Mouse (Mus musculus) lung, embryonic 14.5 days (tissue): ENCODE measurements around the gene Mpz. TPM values are rescaled to one million over a fixed set of nuclear protein-coding genes. Genes with fewer than 3 reads are reported as not detected.
A peak's percentile ranks its signal among the peaks of the same experiment; 100 is the strongest.
"Not testable (repeated sequence)": the region's sequence is repeated elsewhere in the genome, so short reads cannot be mapped to it uniquely, and the experiment has no call there.

ENCODE experiments used
- ATAC-seq: fragments of 200-750 bp; cut with Nextera tagmentation; 2 replicates; pipeline ENCODE4 v1.8.0; 2017; ENCODE audit warnings: mild to moderate bottlenecking, moderate TSS enrichment, moderate library complexity; ENCODE audit not compliant: insufficient read depth
- DNase-seq: peaks from one replicate; pipeline ENCODE4 v3.0.0-alpha.2; 2015
- H3K27ac ChIP-seq: fragments of 300-500 bp; sonication (generic); 2 replicates; pipeline ENCODE4 v1.5.1; 2014; ENCODE audit warnings: low read depth, mild to moderate bottlenecking, moderate library complexity
- H3K27me3 ChIP-seq: fragments of 300-500 bp; sonication (generic); 2 replicates; pipeline ENCODE4 v1.6.1; 2014; ENCODE audit warnings: low read length, control low read depth; ENCODE audit not compliant: insufficient read depth
- H3K36me3 ChIP-seq: fragments of 300-500 bp; sonication (generic); 2 replicates; pipeline ENCODE4 v1.6.1; 2014; ENCODE audit warnings: control low read depth; ENCODE audit not compliant: insufficient read depth
- H3K4me1 ChIP-seq: fragments of 300-500 bp; sonication (generic); 2 replicates; pipeline ENCODE4 v1.6.1; 2014; ENCODE audit warnings: antibody characterized with exemption, control low read depth; ENCODE audit not compliant: insufficient read depth
- H3K4me2 ChIP-seq: fragments of 300-500 bp; sonication (generic); 2 replicates; pipeline ENCODE4 v1.6.1; 2014; ENCODE audit warnings: mild to moderate bottlenecking
- H3K4me3 ChIP-seq: fragments of 300-500 bp; sonication (generic); 2 replicates; pipeline ENCODE4 v1.5.1; 2014; ENCODE audit warnings: low read depth, low read length
- H3K9ac ChIP-seq: fragments of 300-500 bp; sonication (generic); 2 replicates; pipeline ENCODE4 v1.6.1; 2014
- H3K9me3 ChIP-seq: fragments of 300-500 bp; sonication (generic); 2 replicates; pipeline ENCODE4 v1.6.1; 2016; ENCODE audit warnings: low read depth, low read length, control low read depth
- CTCF ChIP-seq: IDR thresholded peaks from 2 replicates; pipeline ENCODE4 v1.5.1; 2016; ENCODE audit warnings: antibody characterized with exemption, low read depth
- WGBS: fragments of 180-500 bp; shearing (Covaris S2); extraction: QIAGEN DNeasy Blood & Tissue Kit; methylation state at CpG from one replicate; pipeline ENCODE4 v1.1.7; 2014; 5-methylcytosine and 5-hydroxymethylcytosine counted together
- polyA plus RNA-seq: library from polyadenylated mRNA; unstranded; fragments of >200 nt; fragmentation: Nextera tagmentation; extraction: Ambion mirVana; gene quantifications from 2 replicates; pipeline ENCODE4 v1.2.1, GENCODE M21; 2014

Mpz gene
- polyA plus RNA-seq, 1 experiment from 2014 or later, result 0.24 TPM

DNA sequence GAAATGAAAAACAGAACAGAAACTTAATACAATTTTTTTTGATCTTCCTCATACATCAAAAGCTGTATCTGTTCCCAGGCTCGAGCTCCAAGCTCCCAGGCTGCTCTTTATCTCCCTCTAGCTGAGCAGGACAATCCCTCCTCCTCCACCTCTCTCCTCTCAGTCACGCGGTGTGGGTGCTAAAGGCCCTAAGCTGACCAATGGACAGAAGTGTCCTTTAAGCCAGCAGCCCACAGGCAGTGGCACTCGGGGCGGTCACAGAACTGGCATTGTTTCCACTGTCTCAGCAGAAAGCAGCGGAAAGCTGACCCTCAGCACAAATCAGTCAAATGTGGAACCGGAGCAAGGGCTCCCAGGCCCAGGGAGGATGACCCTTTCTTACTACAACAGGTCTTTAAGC lies 21.3 kb upstream of the Mpz start:
- no peak overlapping the region for H3K9ac ChIP-seq
- no peak for TF ChIP-seq CTCF
- H3K4me1 ChIP-seq, result no peaks in the 10 kb centered on the region
- H3K4me2 ChIP-seq, result no peak overlapping the region
- H3K4me3 ChIP-seq, result no peak overlapping the region
- H3K9me3 ChIP-seq, result no peaks in the 10 kb centered on the region
- DNase-seq, result no peak
- no peak for ATAC-seq
- no peak overlapping the region for H3K27ac ChIP-seq
- peaks cover 56% of the 10 kb centered on the region for H3K36me3 ChIP-seq
- H3K27me3 ChIP-seq, result no peaks in the 10 kb centered on the region
- 68% methylated on average over 7 of the region's 7 CpGs for WGBS

DNA sequence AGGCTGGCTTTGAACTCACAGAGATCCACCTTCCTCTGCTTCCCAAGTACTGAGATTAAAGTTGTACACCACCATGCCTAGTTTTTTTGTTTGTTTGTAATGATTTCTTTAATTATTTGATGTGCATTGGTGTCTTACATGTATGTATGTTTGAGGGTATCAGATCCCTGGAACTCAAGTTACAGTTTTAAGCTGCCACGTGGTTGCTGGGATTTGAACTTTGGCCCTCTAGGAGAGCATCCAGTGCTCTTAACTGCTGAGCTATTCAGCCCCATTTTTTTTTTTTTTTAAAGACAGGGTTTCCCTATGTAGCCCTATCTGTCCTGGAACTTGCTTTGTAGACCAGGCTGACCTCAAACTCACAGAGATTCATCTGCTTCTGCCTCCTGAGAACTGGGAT lies 19.5 kb upstream of the Mpz start:
- no peak for TF ChIP-seq CTCF
- Histone ChIP-seq H3K27ac (no peak overlapping the region), H3K4me2 (no peak overlapping the region), H3K4me1 (no peaks in the 10 kb centered on the region), H3K4me3 (no peak overlapping the region), H3K36me3 (peaks cover 73% of the 10 kb centered on the region), H3K9me3 (no peaks in the 10 kb centered on the region), H3K27me3 (no peaks in the 10 kb centered on the region), H3K9ac (no peak overlapping the region)
- no peak for DNase-seq
- ATAC-seq, result no peak
- 68% methylated on average over 1 of the region's 1 CpGs for WGBS

DNA sequence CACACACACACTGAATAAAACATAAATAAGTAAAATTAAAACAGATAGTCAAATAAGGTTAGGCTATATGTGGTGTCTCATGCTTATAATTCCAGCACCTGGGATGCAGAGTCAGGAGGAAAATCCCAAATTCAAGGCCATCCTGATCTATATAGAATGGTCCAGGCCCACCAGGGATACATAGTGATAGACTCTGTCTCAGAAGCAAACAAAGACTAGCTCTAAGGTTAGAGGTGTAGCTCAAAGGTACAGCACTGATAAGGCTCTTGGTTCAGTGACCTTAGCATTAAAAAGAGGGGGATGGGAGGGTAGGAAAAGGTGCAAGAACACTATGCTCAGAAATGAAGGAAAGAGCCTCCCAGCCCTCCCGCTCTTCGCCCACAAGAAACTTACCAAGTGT lies 14.9 kb upstream of the Mpz start:
- DNase-seq, result no peak
- Histone ChIP-seq H3K4me2 (no peak overlapping the region), H3K9me3 (no peaks in the 10 kb centered on the region), H3K27ac (no peak overlapping the region), H3K4me3 (no peak overlapping the region), H3K27me3 (no peaks in the 10 kb centered on the region), H3K9ac (no peak overlapping the region), H3K4me1 (no peaks in the 10 kb centered on the region), H3K36me3 (peaks cover 86% of the 10 kb centered on the region)
- ATAC-seq, result no peak
- 98% methylated on average over 2 of the region's 2 CpGs for WGBS
- TF ChIP-seq CTCF, result no peak

DNA sequence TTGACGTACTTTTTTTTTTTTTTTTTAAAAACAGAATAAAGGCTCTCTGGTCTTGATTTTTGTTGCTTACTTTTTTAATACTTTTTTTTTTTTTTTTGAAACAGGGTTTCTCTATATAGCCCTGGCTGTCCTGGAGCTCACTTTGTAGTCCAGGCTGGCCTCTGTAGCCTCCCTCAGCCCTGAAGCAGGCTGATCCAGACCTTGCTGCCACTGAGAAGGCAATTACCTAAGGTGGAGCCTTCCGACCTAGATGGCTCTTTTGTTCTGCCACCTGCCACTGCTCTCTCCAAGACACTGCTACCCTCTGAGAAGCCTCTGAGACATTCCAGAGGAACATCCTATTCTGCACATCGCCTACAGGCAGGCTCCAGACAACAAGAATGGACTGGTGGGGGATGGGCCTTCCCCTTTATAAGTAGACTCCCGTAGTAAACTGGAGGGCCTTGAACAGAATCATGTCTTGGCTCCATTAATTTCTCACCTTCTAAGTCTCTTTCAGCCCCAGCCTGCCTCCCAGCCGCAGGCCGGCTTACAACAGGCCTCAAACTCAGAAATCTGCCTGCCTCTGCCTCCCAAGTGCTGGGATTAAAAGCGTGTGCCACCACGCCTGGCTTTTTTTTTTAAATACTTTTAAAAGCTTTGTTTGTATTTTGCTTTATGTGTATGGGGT lies 12.9 kb upstream of the Mpz start:
- H3K36me3 ChIP-seq, result peaks cover 92% of the 10 kb centered on the region
- not testable (repeated sequence) for H3K27ac ChIP-seq

DNA sequence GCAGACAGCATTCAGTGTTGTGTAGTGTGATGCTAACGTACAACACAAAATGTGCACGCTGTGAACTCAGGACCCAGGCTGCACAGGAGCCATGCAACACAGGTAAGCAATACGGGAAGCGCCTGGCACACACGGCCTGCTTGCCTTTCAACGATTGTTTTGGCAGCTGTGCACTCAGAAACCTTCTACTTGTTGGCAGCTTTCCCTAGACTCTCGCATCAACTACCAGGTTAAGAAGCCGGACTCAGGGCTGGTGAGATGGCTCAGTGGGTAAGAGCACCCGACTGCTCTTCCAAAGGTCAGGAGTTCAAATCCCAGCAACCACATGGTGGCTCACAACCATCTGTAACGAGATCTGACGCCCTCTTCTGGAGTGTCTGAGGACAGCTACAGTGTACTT lies 7.5 kb upstream of the Mpz start:
- H3K27me3 ChIP-seq, H3K27ac ChIP-seq, DNase-seq, ATAC-seq, H3K9ac ChIP-seq, H3K4me3 ChIP-seq, H3K4me1 ChIP-seq, H3K9me3 ChIP-seq, H3K4me2 ChIP-seq: not testable (repeated sequence)
- 87% methylated on average over 9 of the region's 11 CpGs for WGBS
- H3K36me3 ChIP-seq, result peaks cover 64% of the 10 kb centered on the region

More for the DNA sequence above, 12.9 kb upstream of the Mpz start:
- H3K4me1 ChIP-seq, H3K4me3 ChIP-seq, H3K27me3 ChIP-seq, DNase-seq, ATAC-seq, H3K9ac ChIP-seq, H3K9me3 ChIP-seq, H3K4me2 ChIP-seq: not testable (repeated sequence)
- WGBS, result 91% methylated on average over 8 of the region's 8 CpGs

DNA sequence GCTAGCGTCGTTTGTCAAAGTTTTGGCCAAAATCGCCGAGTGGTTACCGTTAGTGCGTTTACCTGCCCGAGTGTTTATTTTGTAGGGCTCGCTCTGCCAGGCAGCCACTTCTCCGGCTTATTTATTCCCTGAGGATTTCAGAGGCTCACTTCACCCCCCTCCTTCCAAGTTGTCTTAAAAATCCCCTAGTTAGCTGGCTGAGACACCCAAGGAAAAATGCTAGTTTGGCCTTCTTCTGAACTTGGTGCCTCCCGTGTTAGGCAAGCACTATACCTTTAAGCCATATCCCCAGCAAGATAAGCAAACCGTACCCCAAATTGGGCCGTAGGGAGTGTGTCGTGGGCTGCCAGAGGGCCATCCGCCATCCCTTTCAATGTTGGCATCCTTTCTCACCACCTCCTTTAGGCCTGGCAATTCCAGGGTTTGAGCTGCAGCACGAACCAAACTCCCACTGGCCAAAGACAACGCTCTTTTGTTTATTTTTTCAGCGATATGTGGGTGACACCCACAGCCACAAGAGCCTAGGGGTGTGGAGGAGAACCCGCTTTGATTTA lies 404 bp downstream of the Mpz start:
- TF ChIP-seq CTCF, result no peak
- no peaks in the 10 kb centered on the region for H3K4me1 ChIP-seq
- peak; percentile 21; the same call in 1 of the 2 replicates for ATAC-seq
- H3K27ac ChIP-seq, result peak overlapping the region; percentile 78
- peak overlapping the region; percentile 88 for H3K9ac ChIP-seq
- peak overlapping the region; percentile 79 for H3K4me3 ChIP-seq
- WGBS, result 2% methylated on average over 18 of the region's 18 CpGs
- no peaks in the 10 kb centered on the region for H3K27me3 ChIP-seq
- H3K4me2 ChIP-seq, result peak overlapping the region; percentile 71
- H3K9me3 ChIP-seq, result no peaks in the 10 kb centered on the region
- peak; percentile 39 for DNase-seq
- no peaks in the 10 kb centered on the region for H3K36me3 ChIP-seq

DNA sequence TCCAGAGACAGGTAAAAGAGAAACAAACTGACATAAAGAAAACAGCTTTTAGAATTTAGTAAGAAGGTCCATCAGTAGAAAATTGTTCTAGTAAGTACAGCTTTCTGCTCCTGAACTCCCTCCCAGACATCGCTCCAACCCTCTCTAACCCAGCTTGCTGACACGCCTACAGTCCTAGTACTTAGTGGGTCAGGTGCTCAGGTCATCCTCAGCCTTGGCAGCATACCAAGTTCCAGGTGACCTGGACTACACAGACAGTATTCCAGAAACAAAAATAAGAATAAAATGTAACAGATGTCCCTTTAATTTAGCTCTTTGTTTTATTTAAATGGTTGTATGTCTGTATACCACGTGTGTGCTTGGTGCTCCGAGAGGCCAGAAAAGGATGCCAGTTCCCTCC lies 1.5 kb downstream of the Mpz start:
- DNase-seq (no peak), ATAC-seq (no peak)
- no peaks in the 10 kb centered on the region for H3K27me3 ChIP-seq
- no peak for TF ChIP-seq CTCF
- no peak overlapping the region for H3K4me2 ChIP-seq
- 78% methylated on average over 4 of the region's 4 CpGs for WGBS
- no peaks in the 10 kb centered on the region for H3K36me3 ChIP-seq
- no peaks in the 10 kb centered on the region for H3K9me3 ChIP-seq
- no peak overlapping the region for H3K9ac ChIP-seq
- no peaks in the 10 kb centered on the region for H3K4me1 ChIP-seq
- H3K27ac ChIP-seq, result no peak overlapping the region
- no peak overlapping the region for H3K4me3 ChIP-seq
